Mouse (Mus musculus) lung, embryonic 15.5 days (tissue): ENCODE measurements around the gene Slc17a5. TPM values are rescaled to one million over a fixed set of nuclear protein-coding genes. Genes with fewer than 3 reads are reported as not detected.

Experiments
- ATAC-seq: fragments of 200-750 bp; cut with Nextera tagmentation; 2 replicates; pipeline ENCODE4 v1.8.0; 2017; ENCODE audit warnings: moderate number of reproducible peaks, borderline replicate concordance; ENCODE audit not compliant: low FRiP score, low TSS enrichment; ENCODE audit errors: extremely low read depth
- H3K27ac ChIP-seq: fragments of 300-500 bp; sonication (generic); 2 replicates; pipeline ENCODE4 v1.5.1; 2015; ENCODE audit warnings: moderate library complexity, mild to moderate bottlenecking, inconsistent platforms
- H3K27me3 ChIP-seq: fragments of 300-500 bp; sonication (generic); 2 replicates; pipeline ENCODE4 v1.6.1; 2015; ENCODE audit warnings: inconsistent platforms
- H3K36me3 ChIP-seq: fragments of 300-500 bp; sonication (generic); 2 replicates; pipeline ENCODE4 v1.6.1; 2015; ENCODE audit warnings: inconsistent platforms
- H3K4me1 ChIP-seq: fragments of 300-500 bp; sonication (generic); 2 replicates; pipeline ENCODE4 v1.6.1; 2015; ENCODE audit warnings: inconsistent platforms
- H3K4me2 ChIP-seq: fragments of 300-500 bp; sonication (generic); 2 replicates; pipeline ENCODE4 v1.6.1; 2015; ENCODE audit warnings: inconsistent platforms, mild to moderate bottlenecking, moderate library complexity
- H3K4me3 ChIP-seq: fragments of 300-500 bp; sonication (generic); 2 replicates; pipeline ENCODE4 v1.5.1; 2015; ENCODE audit warnings: mild to moderate bottlenecking, inconsistent platforms
- H3K9ac ChIP-seq: fragments of 300-500 bp; sonication (generic); 2 replicates; pipeline ENCODE4 v1.6.1; 2015; ENCODE audit warnings: inconsistent platforms
- H3K9me3 ChIP-seq: fragments of 300-500 bp; sonication (generic); 2 replicates; pipeline ENCODE4 v1.6.1; 2016; ENCODE audit warnings: inconsistent platforms
- WGBS: fragments of 180-500 bp; shearing (Covaris S2); methylation state at CpG from one replicate; pipeline ENCODE4 v1.1.7; 2015; 5-methylcytosine and 5-hydroxymethylcytosine counted together
- polyA plus RNA-seq: library from polyadenylated mRNA; unstranded; fragments of >200 nt; fragmentation: Nextera tagmentation; extraction: Ambion mirVana; gene quantifications from 2 replicates; pipeline ENCODE4 v1.2.1, GENCODE M21; 2015

Gene Slc17a5
- polyA plus RNA-seq, result 13.3 and 13.7 TPM in 2 replicates

DNA sequence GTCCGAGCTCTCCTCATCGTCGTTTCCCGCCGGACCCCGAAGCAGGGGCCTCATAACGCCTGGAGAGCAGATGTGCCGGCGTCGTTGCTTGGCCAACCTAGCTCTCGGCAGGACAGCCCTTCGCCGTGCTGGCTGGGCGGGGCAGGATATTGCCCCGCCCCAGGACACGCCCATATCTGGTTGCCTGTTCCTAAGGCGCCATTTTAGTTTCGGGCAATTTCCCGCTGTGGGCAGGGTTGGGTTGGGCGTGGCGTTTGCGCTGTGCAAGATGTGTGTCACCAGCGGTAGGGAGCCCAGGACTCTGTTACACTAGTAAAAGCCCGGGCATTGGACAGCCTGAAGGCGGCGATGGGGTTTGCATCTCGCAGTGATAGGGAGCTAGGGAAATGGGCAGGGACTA is at the start of gene Slc17a5:
Gene Slc17a5, minus strand, starts transcription at position 128 of the 400 bp plus-strand sequence.
- peaks cover 11% of the 10 kb centered on the region; the same call in 1 of the 2 replicates for H3K4me1 ChIP-seq
- WGBS, result under 1% methylated on average over 27 of the region's 27 CpGs
- peak; percentile 98 for ATAC-seq
- peak within 1 kb of the TSS; percentile 15; the same call in 1 of the 2 replicates for H3K27ac ChIP-seq
- peak within 1 kb of the TSS; percentile 58 for H3K4me2 ChIP-seq
- H3K27me3 ChIP-seq, result no peaks in the 10 kb centered on the region
- peak within 1 kb of the TSS; percentile 63 for H3K4me3 ChIP-seq
- H3K36me3 ChIP-seq, result no peaks in the 10 kb centered on the region
- no peaks in the 10 kb centered on the region for H3K9me3 ChIP-seq
- peak within 1 kb of the TSS; percentile 59 for H3K9ac ChIP-seq

DNA sequence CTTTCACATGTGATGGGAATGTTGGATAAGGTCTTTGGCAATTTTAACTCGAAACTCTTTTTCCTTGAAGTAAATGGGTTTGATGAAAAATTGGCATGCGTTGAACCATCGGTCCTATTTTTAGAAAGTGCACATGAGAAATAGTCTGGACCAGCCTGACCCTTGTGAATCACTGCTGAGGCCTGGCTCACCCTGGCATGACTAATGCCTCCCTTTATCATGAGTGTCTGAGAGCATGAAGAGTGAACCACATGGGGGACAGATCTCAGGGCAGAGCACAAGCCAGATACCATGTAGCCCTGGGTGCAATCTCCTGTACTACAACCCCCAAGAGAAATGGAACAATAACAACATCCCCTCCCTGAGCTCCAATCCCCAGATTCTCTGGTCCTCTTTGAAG is 46.1 kb upstream of the Slc17a5 start:
- Histone ChIP-seq H3K27ac (no peak overlapping the region), H3K9me3 (no peaks in the 10 kb centered on the region), H3K4me3 (no peak overlapping the region), H3K27me3 (no peaks in the 10 kb centered on the region), H3K4me2 (no peak overlapping the region), H3K4me1 (0 out of 2 replicates have a peak, but pooled peaks cover 5% of the 10 kb centered on the region), H3K36me3 (no peaks in the 10 kb centered on the region), H3K9ac (no peak overlapping the region)
- ATAC-seq, result no peak
- WGBS, result 88% methylated on average over 3 of the region's 3 CpGs

DNA sequence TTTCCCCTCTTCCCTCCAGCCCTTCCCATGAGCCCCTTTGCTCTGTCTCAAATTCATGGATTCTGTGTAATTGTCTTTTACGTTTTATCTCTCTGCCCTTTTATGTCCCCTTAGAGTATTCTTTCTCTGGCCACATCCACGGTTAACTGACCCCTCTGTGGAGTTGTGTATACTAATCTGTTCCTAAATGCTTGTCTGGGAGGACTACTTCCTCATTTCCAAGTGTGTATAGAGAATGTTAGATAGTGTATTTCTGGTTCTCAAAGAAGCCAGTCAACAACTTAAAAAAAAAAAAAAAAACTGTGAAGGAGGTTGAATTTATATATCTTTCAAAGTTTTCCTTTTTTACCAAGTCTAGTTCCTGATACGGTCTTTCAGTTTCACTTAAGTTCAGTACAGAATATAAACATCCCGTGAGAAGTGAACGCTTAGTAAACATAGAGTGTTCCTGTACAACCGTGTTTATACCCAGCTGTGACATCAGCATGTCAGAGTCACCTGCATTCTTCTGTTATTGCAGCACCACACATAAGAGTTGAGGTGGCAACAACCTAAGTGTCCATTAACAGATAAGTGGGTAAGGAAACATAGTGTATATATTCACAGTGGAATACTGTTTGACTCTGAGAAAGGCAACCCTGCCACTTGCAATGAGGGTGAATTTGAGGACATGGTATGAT is 44.1 kb upstream of the Slc17a5 start:
- Histone ChIP-seq H3K27me3 (no peaks in the 10 kb centered on the region), H3K4me2 (no peak overlapping the region), H3K9ac (no peak overlapping the region), H3K27ac (no peak overlapping the region), H3K36me3 (no peaks in the 10 kb centered on the region), H3K4me1 (0 out of 2 replicates have a peak, but pooled peaks cover 5% of the 10 kb centered on the region), H3K9me3 (no peaks in the 10 kb centered on the region), H3K4me3 (no peak overlapping the region)
- 29% methylated on average over 6 of the region's 6 CpGs for WGBS
- ATAC-seq, result no peak

DNA sequence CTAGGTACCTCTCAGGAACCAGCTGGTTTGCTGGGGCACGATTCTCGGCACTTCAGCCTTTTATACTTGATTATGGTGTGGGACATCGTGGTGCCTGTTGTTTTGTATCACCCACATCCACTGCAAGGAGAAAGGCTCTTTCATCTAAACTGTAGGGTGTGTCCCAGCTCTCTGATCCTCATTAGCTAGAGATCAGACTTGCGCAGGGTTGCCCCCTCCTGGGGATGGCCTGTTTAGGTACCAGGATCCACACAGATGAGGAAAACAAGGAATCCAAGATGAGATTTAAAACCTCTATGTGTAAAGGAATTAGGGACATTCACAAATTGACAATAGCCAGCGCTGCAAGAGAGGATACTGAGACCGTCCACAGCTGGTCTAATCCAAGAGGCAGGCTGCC is 42.1 kb upstream of the Slc17a5 start:
- no peak for ATAC-seq
- 0 out of 2 replicates have a peak overlapping the region, but pooled peaks have one; percentile 21 for H3K4me2 ChIP-seq
- no peak overlapping the region for H3K4me3 ChIP-seq
- H3K36me3 ChIP-seq, result no peaks in the 10 kb centered on the region
- H3K4me1 ChIP-seq, result 0 out of 2 replicates have a peak, but pooled peaks cover 5% of the 10 kb centered on the region
- no peaks in the 10 kb centered on the region for H3K27me3 ChIP-seq
- WGBS, result 54% methylated on average over 6 of the region's 6 CpGs
- no peak overlapping the region for H3K27ac ChIP-seq
- H3K9ac ChIP-seq, result no peak overlapping the region
- H3K9me3 ChIP-seq, result no peaks in the 10 kb centered on the region

DNA sequence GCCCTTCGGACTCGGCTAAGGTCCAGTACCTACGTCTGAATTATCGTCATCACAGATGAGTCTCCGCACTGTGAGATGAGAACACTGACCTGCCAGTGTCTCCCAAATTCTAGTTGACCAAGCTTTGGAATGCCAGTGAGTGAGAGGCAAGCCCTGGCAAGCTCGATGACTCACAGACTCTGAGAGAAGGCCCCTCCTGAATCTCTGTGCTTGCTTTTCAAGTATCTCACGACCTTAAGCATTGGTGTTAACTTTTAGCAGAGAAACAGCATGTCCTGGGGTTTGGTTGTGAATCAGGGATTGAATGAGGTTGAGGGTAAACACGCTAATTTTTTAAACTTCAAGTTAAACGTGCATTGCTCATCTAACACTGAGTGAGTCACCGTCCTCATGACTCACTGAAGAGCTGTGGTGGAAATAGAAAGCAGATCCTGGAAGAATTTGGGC is 35.5 kb upstream of the Slc17a5 start:
- no peaks in the 10 kb centered on the region for H3K9me3 ChIP-seq
- no peak overlapping the region for H3K4me3 ChIP-seq
- 71% methylated on average over 10 of the region's 10 CpGs for WGBS
- H3K4me2 ChIP-seq, result no peak overlapping the region
- H3K27me3 ChIP-seq, result no peaks in the 10 kb centered on the region
- no peaks in the 10 kb centered on the region for H3K36me3 ChIP-seq
- H3K9ac ChIP-seq, result no peak overlapping the region
- no peaks in the 10 kb centered on the region for H3K4me1 ChIP-seq
- ATAC-seq, result no peak
- H3K27ac ChIP-seq, result no peak overlapping the region

DNA sequence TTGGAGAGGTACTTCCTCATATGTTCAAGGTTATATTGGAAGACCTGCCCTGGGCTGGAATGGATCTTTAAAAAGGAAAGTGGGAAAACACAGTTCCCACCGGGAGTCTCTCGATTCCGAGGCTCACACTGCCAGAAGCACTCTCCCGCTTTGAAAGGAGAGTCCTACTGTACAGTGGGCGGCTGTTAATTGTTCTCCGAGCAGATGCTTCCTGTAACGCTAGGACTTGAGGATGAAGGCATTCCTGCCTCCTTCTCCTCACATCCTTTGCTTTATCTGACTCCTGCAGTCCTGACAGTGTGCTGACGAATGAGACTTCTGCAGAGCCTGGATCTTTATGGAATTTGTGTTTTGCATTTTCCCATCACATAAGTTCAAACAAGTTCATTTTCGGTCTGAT is 31.4 kb upstream of the Slc17a5 start:
- WGBS, result 70% methylated on average over 9 of the region's 9 CpGs
- H3K9me3 ChIP-seq, result no peaks in the 10 kb centered on the region
- H3K27me3 ChIP-seq, result peaks cover 11% of the 10 kb centered on the region; the same call in 1 of the 2 replicates
- H3K9ac ChIP-seq, result no peak overlapping the region
- 0 out of 2 replicates have a peak, but pooled peaks cover 4% of the 10 kb centered on the region for H3K4me1 ChIP-seq
- no peaks in the 10 kb centered on the region for H3K36me3 ChIP-seq
- peak overlapping the region; percentile 6; the same call in 1 of the 2 replicates for H3K4me2 ChIP-seq
- ATAC-seq, result peak; percentile 52; the same call in 1 of the 2 replicates
- H3K4me3 ChIP-seq, result no peak overlapping the region
- peak overlapping the region; percentile 66 for H3K27ac ChIP-seq

DNA sequence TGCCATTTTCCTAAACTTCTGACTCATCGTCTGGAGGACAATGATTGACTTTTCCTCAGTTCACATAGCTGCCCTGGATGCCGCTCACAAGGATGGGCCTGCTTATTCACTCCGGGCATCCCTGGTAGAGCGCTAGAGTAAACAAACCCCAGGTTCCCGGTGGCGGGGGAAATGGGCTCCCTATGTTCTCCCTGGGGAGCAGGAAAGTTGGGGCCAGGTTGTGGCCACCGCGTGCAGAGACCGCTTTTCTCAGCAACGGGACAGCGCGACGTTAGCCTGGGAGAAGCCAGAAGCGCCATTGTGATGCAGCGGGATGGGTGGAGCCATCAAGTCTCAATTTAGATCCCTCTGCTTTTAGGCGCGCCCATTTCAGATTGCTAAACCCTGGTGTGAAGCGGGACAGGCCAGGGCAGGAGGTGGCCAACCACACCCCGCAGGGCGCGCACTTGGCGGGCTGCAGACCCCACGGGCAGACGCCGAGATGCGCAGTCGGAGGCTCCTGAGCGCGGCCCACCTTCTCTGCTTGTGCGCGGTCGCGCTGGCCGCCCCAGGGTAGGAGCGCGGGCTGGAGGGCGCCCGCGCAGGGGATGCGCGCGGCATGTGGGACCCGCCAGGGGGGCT is 27.7 kb upstream of the Slc17a5 start, which contains the start of gene Cd109:
Gene Cd109, plus strand, starts transcription at position 146 of the 621 bp plus-strand sequence.
- H3K27ac ChIP-seq, result peak within 1 kb of the TSS; percentile 45
- peak within 1 kb of the TSS; percentile 97 for H3K4me2 ChIP-seq
- peak within 1 kb of the TSS; percentile 66 for H3K4me3 ChIP-seq
- no peaks in the 10 kb centered on the region for H3K9me3 ChIP-seq
- no peaks in the 10 kb centered on the region for H3K36me3 ChIP-seq
- peaks cover 12% of the 10 kb centered on the region; the same call in 1 of the 2 replicates for H3K27me3 ChIP-seq
- 0 out of 2 replicates have a peak, but pooled peaks cover 4% of the 10 kb centered on the region for H3K4me1 ChIP-seq
- peak; percentile 62 for ATAC-seq
- peak within 1 kb of the TSS; percentile 56 for H3K9ac ChIP-seq
- under 1% methylated on average over 43 of the region's 43 CpGs for WGBS

DNA sequence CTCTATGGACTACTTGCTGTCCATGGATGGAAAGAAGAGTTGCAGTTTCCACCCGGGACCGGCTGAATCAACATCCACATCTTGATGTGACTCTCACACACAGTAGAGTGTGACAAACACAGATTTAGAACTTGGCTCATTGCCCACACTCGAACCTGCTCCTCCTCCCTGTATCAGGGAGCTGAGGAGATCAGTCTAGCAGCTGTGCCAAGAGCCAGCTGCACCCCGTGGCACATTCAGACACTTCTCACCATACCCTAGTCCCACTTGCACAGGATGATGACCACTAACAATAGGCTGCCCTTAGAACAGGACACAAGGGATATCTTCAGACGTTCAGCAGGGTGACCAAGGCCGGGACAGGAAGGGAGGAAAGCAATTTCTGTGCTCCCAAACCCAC is 26.4 kb upstream of the Slc17a5 start:
- Histone ChIP-seq H3K4me2 (no peak overlapping the region), H3K9me3 (no peaks in the 10 kb centered on the region), H3K4me3 (no peak overlapping the region), H3K4me1 (0 out of 2 replicates have a peak, but pooled peaks cover 4% of the 10 kb centered on the region), H3K27me3 (peaks cover 12% of the 10 kb centered on the region; the same call in 1 of the 2 replicates), H3K9ac (no peak overlapping the region), H3K36me3 (no peaks in the 10 kb centered on the region), H3K27ac (no peak overlapping the region)
- 27% methylated on average over 6 of the region's 6 CpGs for WGBS
- ATAC-seq, result no peak

DNA sequence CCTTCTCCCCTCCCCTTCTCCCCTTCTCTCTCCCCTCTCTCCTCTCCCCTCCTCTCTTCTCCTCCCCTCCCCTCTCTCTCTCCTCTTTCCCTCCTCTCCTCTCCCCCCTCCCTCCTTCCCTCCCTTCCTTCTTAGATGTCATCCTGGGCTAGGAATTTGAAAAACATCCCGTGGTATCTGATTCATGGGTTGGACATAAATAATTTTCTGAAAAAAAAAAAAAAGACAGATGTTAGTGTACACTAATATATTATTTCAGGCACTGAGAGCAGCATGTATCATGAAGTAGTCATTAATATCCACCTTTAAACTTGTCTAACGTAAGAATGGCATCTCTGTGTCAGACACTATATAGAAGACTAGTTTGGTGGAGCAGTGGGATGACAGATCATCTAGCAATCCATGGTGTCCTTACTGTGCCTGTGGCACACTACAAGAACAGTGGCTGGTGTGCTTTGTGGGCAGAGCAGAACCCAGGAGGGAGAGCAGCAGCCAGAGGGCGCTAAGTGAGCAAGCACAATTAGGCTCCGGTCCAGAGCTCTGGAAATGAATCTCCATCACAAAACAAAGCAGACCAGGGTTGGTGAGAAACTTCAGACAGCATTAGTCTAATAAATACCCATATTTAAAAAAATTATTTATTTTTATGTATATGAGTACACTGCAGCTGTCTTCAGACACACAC is 13.3 kb upstream of the Slc17a5 start:
- H3K4me3 ChIP-seq, result no peak overlapping the region
- no peaks in the 10 kb centered on the region for H3K36me3 ChIP-seq
- no peak overlapping the region for H3K27ac ChIP-seq
- no peaks in the 10 kb centered on the region for H3K27me3 ChIP-seq
- ATAC-seq, result no peak
- no peak overlapping the region for H3K9ac ChIP-seq
- H3K4me2 ChIP-seq, result no peak overlapping the region
- no peaks in the 10 kb centered on the region for H3K4me1 ChIP-seq
- 44% methylated on average over 4 of the region's 4 CpGs for WGBS
- no peaks in the 10 kb centered on the region for H3K9me3 ChIP-seq

DNA sequence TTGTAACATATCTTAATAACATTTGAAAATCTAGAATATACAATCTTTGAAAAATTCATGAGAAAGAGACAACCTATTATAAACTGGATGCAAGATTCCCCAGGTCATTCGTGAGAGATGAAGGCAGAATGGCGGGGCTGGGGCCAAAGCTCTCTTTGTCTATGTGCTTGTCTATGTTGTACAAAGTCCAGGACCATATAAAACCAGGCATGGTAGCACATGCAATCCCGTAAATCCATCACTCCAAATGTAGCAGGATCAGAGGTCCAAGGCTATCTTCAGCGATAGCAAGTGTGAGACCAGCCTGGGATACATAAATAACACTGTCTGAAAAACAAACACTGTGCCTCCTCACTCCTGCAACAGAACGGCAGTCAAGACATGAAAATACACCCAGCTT is 12.1 kb upstream of the Slc17a5 start:
- ATAC-seq, result no peak
- H3K9me3 ChIP-seq, result no peaks in the 10 kb centered on the region
- 56% methylated on average over 5 of the region's 5 CpGs for WGBS

DNA sequence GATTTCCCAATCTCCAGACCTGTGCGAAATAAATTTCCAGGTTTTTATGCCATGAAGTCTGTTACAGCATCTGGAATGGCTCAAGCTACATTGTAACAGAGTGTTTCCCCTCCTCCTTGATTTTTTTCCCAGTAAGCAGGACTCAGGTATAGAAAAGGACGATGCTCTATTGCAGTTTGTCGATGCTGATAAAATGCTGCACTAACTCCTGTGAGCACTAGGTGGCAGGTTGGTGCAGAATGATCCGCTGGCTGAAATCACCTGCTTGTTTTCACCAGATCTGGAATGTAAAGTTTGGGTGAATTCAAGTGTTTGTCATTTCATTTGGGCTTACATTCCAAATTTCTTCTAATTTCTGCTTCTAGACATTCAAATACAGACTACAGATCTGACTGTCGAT is 9.0 kb upstream of the Slc17a5 start:
- no peaks in the 10 kb centered on the region for H3K27me3 ChIP-seq
- WGBS, result 6% methylated on average over 5 of the region's 5 CpGs
- H3K4me3 ChIP-seq, result no peak overlapping the region
- H3K4me2 ChIP-seq, result no peak overlapping the region
- H3K36me3 ChIP-seq, result no peaks in the 10 kb centered on the region
- ATAC-seq, result no peak
- no peak overlapping the region for H3K27ac ChIP-seq
- H3K9me3 ChIP-seq, result no peaks in the 10 kb centered on the region
- no peaks in the 10 kb centered on the region for H3K4me1 ChIP-seq
- no peak overlapping the region for H3K9ac ChIP-seq

More for the DNA sequence above, 12.1 kb upstream of the Slc17a5 start:
- Histone ChIP-seq H3K27me3 (no peaks in the 10 kb centered on the region), H3K36me3 (no peaks in the 10 kb centered on the region), H3K9ac (no peak overlapping the region), H3K27ac (no peak overlapping the region), H3K4me1 (no peaks in the 10 kb centered on the region), H3K4me2 (no peak overlapping the region), H3K4me3 (no peak overlapping the region)
